Mouse (Mus musculus): ENCODE results near the gene Il18rap. TPM values are rescaled to one million over a fixed set of nuclear protein-coding genes. Genes with fewer than 3 reads are reported as not detected.

Il18rap gene
- polyA plus RNA-seq (2015; fragmentation: Nextera tagmentation; extraction: Ambion mirVana) = 6.5 and 9.2 TPM in 2 replicates

DNA sequence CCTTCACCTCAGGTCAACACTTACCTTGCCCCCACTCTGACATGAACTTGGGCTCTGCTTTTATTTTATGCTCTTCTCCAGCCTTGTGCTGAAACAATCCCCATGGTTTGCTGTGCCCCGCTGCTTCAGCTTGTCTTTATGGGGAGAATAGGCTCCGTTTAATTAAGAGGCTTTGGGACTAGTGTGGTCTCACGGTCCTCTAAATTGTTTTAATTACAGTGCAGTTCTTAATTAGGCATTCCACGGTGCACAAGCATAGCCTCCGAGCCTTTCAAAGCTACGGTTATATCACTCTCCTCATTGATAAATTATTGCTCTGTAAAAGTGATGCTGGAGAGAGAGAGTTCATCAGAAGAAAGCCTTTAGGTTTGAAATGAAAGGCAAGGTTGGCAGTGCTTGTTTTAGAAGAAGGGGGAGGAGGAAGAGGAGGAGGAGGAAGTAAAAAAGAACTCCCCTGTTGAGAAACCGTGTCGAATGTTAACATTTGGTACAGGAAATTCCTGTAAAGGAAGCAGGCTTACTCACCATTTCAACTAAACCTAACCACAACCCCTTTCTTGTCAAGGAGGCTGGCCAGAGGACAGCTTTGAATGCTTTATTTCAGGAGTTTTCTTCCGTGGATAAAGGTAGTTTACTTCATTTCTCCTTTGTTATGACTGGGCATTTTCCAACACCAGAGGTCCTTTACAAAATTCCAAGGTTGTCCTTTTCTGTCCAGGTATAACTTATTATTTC is at the start of gene Il18rap:
Gene Il18rap, plus strand, starts transcription at position 512 of the 735 bp plus-strand sequence.

DNA sequence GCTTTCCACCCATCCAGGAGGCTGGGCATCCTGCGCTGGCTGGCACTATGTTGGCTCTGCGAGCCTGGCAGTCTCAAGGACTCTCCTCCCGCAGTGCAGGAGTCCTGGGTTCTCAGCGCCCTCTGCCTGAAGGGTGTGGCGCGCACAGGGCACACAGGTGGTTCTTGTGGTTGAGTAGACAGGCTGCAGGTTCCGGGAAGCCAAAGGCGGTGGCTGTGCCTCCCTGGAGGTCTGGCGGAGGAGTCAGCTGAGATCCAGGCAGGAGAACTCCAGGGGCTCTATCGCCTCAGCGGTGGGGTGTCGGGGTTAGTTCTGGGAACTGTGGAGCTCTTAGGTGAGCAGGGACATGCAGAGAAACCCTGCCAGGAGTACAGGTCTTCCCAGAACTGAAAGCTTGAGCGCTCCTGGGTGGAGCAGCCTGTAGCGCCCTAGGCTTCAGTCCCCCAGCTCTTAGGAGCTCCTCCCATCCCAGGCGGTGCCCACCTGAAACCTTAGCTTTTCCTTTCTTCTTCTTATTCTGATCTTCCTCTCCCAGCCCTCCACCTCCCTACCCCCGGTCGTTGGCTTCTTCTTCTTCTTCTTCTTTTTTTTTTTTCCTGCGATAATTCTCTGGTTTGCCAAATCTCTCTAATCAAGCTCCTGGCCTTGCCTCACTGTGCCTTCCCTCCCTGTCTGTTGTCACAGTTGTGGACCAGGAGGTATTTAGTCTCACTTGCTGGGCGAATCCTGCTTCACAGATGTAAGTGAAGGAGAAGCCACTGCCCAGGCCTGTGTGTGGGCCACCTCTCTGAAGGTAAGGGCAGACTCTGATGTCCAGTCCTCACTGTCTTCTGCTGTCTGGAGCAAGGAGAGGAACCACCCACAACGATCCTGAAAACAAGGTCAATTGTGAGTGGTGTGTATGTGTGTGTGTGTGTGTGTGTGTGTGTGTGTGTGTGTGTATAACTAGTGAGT is 49.4 kb upstream of the Il18rap start, which contains the start of gene Il18r1:
Gene Il18r1, plus strand, starts transcription at position 76 of the 954 bp plus-strand sequence.

DNA sequence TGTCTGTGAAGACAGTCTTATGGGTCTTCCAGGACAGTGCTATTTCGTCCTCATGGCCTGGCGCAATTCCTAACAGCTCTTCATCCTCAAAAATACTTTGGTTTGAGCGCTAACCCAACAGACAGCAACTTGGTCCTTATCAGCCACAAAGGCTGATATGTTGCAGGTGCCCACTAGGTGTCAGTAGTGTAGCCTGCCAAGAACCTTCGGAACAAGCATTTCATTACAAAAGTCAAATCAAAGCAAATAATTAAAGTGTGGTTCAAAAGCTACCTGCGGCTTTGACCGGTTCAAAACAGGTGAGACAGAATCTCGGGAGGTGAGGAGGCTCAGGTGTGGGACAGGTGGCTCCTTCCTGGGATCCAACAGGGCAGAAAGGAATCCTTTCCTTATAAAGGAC is 64.6 kb downstream of the Il18rap start, which contains the start of gene Slc9a4:
Gene Slc9a4, plus strand, starts transcription at position 298 of the 400 bp plus-strand sequence.

Other genes with a start within 250 kb of the Il18rap start
- 4.3 and 5.9 TPM in 2 replicates for gene Il1rl2, start 190.8 kb upstream of the Il18rap start, polyA plus RNA-seq (2015; fragmentation: Nextera tagmentation; extraction: Ambion mirVana)
- gene Il1rl1, start 85.8 kb upstream of the Il18rap start, polyA plus RNA-seq (2015; fragmentation: Nextera tagmentation; extraction: Ambion mirVana) = 7.8 and 11.8 TPM in 2 replicates
- 1.5 and 2.4 TPM in 2 replicates for gene Il18r1, start 49.8 kb upstream of the Il18rap start, polyA plus RNA-seq (2015; fragmentation: Nextera tagmentation; extraction: Ambion mirVana)
- gene Slc9a4, start 64.7 kb downstream of the Il18rap start, polyA plus RNA-seq (2015; fragmentation: Nextera tagmentation; extraction: Ambion mirVana) = not detected in 2 replicates
- not detected in 2 replicates for gene Slc9a2, start 165.2 kb downstream of the Il18rap start, polyA plus RNA-seq (2015; fragmentation: Nextera tagmentation; extraction: Ambion mirVana)

Measured in spleen, postnatal 0 days (tissue).